Mouse (Mus musculus) lung, postnatal 0 days (tissue): ENCODE measurements around the gene Rfx5.

Source experiments
- CTCF ChIP-seq: IDR thresholded peaks from 2 replicates; pipeline ENCODE4 v1.5.1; 2016; ENCODE audit warnings: antibody characterized with exemption, mild to moderate bottlenecking
- EP300 ChIP-seq: IDR thresholded peaks from 2 replicates; pipeline ENCODE4 v1.6.1; 2016; ENCODE audit warnings: antibody characterized with exemption, mild to moderate bottlenecking, control low read depth

GRCm38 (mm10) chr3:94972552-94972951 lies 18.7 kb downstream of the Rfx5 start:
- no peak for TF ChIP-seq CTCF
- TF ChIP-seq EP300: no peak
